Mouse (Mus musculus): ENCODE measurements at regions not wholly inside any gene's neighbourhood (a gene's known extent, or its start where the extent isn't known, plus 50 kb on each side); places are given as distances from the start of the nearest gene placed in this dataset.

DNA sequence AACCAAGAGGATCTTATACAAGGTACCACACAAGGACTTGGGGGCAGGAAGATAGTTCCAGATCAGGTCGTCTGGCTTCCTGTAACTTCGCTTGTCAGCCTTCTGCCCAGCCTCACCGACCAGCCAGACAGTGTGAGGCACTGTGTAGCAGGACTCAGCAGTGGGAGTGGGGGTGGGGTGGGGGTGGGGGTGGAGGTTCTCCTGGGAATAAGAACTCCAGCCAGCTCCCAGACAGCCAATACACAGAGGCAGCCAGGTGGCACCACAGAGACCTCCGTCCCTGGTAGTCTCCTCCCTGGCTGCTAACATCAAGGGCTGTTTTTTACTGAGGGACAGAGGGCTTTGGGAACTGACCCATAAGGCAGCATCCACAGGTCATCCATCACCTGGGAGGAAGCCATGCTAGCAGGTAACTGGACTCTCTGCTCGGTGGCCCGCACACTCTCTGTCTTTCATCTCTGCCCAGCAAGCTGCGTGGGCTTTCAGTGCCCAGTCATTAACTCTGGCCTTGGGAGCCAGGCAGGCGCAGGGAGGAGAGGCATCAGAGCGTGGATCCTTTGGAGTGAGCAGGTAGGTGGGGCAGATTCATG, 60.3 kb upstream of the Wnt4 start:
- ATAC-seq (replicated peaks; ENCODE audit: low FRiP score) = no peak
- H3K9me3 ChIP-seq (ENCODE audit: control insufficient read depth, low read length) = no peaks in the 10 kb centered on the region
- no peak overlapping the region for H3K4me3 ChIP-seq (ENCODE audit: low read depth, low read length)
- H3K4me2 ChIP-seq = no peak overlapping the region
- H3K9ac ChIP-seq (ENCODE audit: low read depth, low read length) = no peak overlapping the region
- no peak for DNase-seq (ENCODE audit: low spot score)
- no peak overlapping the region for H3K27ac ChIP-seq (ENCODE audit: low read depth, low read length)
- WGBS = 58% methylated on average over 9 of the region's 9 CpGs
- no peaks in the 10 kb centered on the region; the same call in 1 of the 2 replicates for H3K4me1 ChIP-seq (replicated peaks; ENCODE audit: control insufficient read depth, insufficient read depth, low read length)
- no peaks in the 10 kb centered on the region for H3K27me3 ChIP-seq (replicated peaks; ENCODE audit: control insufficient read depth, insufficient read depth, low read length)
- H3K36me3 ChIP-seq (ENCODE audit: control insufficient read depth, insufficient read depth, low read length) = no peaks in the 10 kb centered on the region

DNA sequence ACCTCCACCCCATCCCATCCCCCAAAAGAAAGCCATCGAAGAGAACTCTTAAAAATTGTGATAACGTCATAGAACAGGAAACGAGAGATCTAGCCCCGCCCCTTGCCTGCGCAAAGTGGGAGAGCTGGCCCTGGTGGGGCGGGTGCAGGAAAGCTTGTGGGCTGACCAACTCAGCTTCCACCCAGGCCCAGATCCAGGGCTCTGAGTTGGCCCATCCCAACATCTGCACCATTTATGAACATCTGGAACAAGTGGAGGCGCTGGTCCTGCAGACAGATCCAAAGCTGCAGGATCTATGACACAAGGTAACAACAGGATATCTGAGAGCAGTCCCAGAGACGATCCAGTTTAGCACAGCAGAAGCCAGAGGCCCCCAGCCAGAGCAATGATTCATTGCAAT, 62.7 kb upstream of the Wnt4 start:
- Histone ChIP-seq H3K27me3 (replicated peaks; ENCODE audit: control insufficient read depth, insufficient read depth, low read length) (no peaks in the 10 kb centered on the region), H3K9ac (ENCODE audit: low read depth, low read length) (no peak overlapping the region), H3K4me1 (replicated peaks; ENCODE audit: control insufficient read depth, insufficient read depth, low read length) (no peaks in the 10 kb centered on the region; the same call in 1 of the 2 replicates), H3K27ac (ENCODE audit: low read depth, low read length) (no peak overlapping the region), H3K4me2 (no peak overlapping the region), H3K4me3 (ENCODE audit: low read depth, low read length) (no peak overlapping the region), H3K9me3 (ENCODE audit: control insufficient read depth, low read length) (no peaks in the 10 kb centered on the region), H3K36me3 (ENCODE audit: control insufficient read depth, insufficient read depth, low read length) (no peaks in the 10 kb centered on the region)
- WGBS = 54% methylated on average over 8 of the region's 8 CpGs
- DNase-seq (ENCODE audit: low spot score) (no peak), ATAC-seq (replicated peaks; ENCODE audit: low FRiP score) (no peak)

DNA sequence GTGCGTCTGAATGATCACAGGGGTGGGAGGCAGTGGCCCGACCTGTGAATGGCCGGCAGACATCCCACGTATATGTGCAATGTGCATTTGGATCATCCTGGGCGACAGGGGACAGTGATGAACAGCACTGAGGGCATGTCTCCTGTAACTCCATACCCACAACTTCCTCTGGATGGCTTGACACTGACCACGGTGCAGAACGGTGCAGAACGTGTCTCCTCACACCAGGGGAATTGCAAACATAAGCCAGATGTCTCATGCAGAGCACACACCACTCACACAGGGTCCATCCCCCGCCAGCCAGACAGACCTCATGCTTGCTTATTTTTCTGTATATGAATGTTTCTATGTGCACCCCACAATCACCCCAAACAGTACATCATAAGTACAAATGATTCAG, 64.4 kb upstream of the Wnt4 start:
- H3K9ac ChIP-seq (ENCODE audit: low read depth, low read length) = no peak overlapping the region
- no peaks in the 10 kb centered on the region for H3K36me3 ChIP-seq (ENCODE audit: control insufficient read depth, insufficient read depth, low read length)
- H3K4me1 ChIP-seq (replicated peaks; ENCODE audit: control insufficient read depth, insufficient read depth, low read length) = no peaks in the 10 kb centered on the region; the same call in 1 of the 2 replicates
- ATAC-seq (replicated peaks; ENCODE audit: low FRiP score) = no peak
- no peak overlapping the region for H3K4me3 ChIP-seq (ENCODE audit: low read depth, low read length)
- H3K9me3 ChIP-seq (ENCODE audit: control insufficient read depth, low read length) = no peaks in the 10 kb centered on the region
- no peak overlapping the region for H3K4me2 ChIP-seq
- no peak for DNase-seq (ENCODE audit: low spot score)
- 42% methylated on average over 9 of the region's 9 CpGs for WGBS
- H3K27ac ChIP-seq (ENCODE audit: low read depth, low read length) = no peak overlapping the region
- no peaks in the 10 kb centered on the region for H3K27me3 ChIP-seq (replicated peaks; ENCODE audit: control insufficient read depth, insufficient read depth, low read length)

DNA sequence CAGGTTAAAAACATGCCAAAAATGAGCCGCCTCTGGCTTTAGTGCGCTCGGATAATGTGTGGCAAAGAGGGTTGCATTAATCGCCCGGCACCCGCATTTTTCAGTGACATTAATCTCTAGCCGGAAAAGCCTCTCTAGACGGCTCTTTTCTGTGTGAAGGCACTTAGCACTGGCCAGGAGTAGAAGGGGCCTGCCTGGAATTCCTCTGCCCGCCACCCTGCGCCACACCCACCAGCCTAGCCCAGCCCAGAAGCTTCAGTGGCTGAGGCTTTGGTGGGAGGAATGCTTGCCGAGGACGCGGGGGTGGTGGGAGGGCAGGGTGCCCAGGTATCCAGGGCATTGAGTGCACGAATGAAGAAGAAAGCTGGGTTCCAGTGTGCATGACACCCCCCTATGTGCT, 65.2 kb upstream of the Wnt4 start:
- Histone ChIP-seq H3K4me1 (replicated peaks; ENCODE audit: control insufficient read depth, insufficient read depth, low read length) (no peaks in the 10 kb centered on the region; the same call in 1 of the 2 replicates), H3K4me3 (ENCODE audit: low read depth, low read length) (no peak overlapping the region), H3K9me3 (ENCODE audit: control insufficient read depth, low read length) (no peaks in the 10 kb centered on the region), H3K27me3 (replicated peaks; ENCODE audit: control insufficient read depth, insufficient read depth, low read length) (no peaks in the 10 kb centered on the region), H3K36me3 (ENCODE audit: control insufficient read depth, insufficient read depth, low read length) (no peaks in the 10 kb centered on the region), H3K27ac (ENCODE audit: low read depth, low read length) (no peak overlapping the region), H3K4me2 (no peak overlapping the region), H3K9ac (ENCODE audit: low read depth, low read length) (no peak overlapping the region)
- DNase-seq (ENCODE audit: low spot score) (no peak), ATAC-seq (replicated peaks; ENCODE audit: low FRiP score) (no peak)
- WGBS = 52% methylated on average over 14 of the region's 14 CpGs

DNA sequence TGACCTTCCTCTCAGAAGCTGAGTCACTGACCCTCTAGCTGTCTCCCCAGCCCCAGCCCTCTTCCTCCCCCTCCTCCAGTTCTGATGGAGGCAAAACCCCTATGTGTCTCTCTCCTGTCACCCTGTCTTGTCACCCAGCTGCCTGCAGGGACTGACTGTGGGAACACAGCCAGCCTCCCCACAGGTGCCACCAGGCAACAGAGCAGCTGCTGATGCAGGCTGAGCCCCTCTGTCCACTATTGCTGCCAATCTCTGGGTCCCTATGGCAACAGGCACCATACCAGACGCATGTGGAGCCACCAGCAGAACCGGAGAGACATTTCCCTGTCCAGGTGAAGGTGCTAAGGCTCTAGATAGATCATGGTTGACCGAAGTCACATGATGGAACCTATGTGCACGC, 66.0 kb upstream of the Wnt4 start:
- DNase-seq (ENCODE audit: low spot score) (no peak), ATAC-seq (replicated peaks; ENCODE audit: low FRiP score) (no peak)
- Histone ChIP-seq H3K4me1 (replicated peaks; ENCODE audit: control insufficient read depth, insufficient read depth, low read length) (no peaks in the 10 kb centered on the region; the same call in 1 of the 2 replicates), H3K27ac (ENCODE audit: low read depth, low read length) (no peak overlapping the region), H3K27me3 (replicated peaks; ENCODE audit: control insufficient read depth, insufficient read depth, low read length) (no peaks in the 10 kb centered on the region), H3K9me3 (ENCODE audit: control insufficient read depth, low read length) (no peaks in the 10 kb centered on the region), H3K4me3 (ENCODE audit: low read depth, low read length) (no peak overlapping the region), H3K9ac (ENCODE audit: low read depth, low read length) (no peak overlapping the region), H3K36me3 (ENCODE audit: control insufficient read depth, insufficient read depth, low read length) (no peaks in the 10 kb centered on the region), H3K4me2 (no peak overlapping the region)
- WGBS = 75% methylated on average over 4 of the region's 4 CpGs

DNA sequence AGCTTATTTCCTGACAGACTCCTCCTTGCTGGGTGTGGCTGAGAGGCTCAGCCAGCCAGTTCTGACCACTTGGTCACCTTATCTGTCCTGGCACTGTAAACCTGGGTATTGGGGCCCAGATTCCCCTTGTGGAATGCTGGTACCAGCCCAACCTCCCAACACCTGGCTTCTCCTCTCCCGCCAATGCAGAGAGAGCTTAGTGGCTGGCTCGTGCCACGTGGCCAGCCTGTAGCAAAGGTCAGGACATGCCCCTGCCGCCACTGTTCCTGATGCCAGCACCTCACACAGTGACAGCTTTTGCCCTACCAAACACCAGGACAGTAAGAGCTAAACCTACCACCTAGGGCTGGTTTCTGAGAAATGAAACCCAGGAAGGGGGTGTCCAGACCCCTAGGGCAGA, 66.8 kb upstream of the Wnt4 start:
- H3K27me3 ChIP-seq (replicated peaks; ENCODE audit: control insufficient read depth, insufficient read depth, low read length) = no peaks in the 10 kb centered on the region
- H3K9ac ChIP-seq (ENCODE audit: low read depth, low read length) = no peak overlapping the region
- H3K36me3 ChIP-seq (ENCODE audit: control insufficient read depth, insufficient read depth, low read length) = no peaks in the 10 kb centered on the region
- WGBS = 63% methylated on average over 4 of the region's 4 CpGs
- no peak for ATAC-seq (replicated peaks; ENCODE audit: low FRiP score)
- H3K4me1 ChIP-seq (replicated peaks; ENCODE audit: control insufficient read depth, insufficient read depth, low read length) = no peaks in the 10 kb centered on the region; the same call in 1 of the 2 replicates
- H3K4me2 ChIP-seq = no peak overlapping the region
- no peaks in the 10 kb centered on the region for H3K9me3 ChIP-seq (ENCODE audit: control insufficient read depth, low read length)
- no peak overlapping the region for H3K4me3 ChIP-seq (ENCODE audit: low read depth, low read length)
- no peak for DNase-seq (ENCODE audit: low spot score)
- no peak overlapping the region for H3K27ac ChIP-seq (ENCODE audit: low read depth, low read length)

DNA sequence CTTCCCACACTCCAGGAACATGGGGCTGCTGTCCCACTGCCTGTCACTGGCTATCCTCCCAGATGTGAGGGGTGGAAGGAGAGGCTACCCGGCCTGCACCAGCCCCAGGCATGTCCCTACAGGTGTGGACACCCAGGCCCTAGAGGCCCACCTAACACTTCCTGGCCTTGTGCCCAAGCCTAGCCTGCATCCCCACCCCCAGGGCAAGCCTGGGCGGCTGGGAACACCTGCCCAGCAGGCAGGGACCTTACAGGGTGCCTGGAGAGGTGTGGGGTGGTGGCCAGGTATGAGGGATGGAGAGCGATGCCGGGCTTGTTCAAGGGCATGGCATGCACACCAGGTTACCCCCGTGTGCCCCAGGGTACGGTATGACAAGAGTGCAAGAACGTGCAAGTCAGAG, 76.3 kb upstream of the Wnt4 start:
- H3K36me3 ChIP-seq (ENCODE audit: control insufficient read depth, insufficient read depth, low read length) = no peaks in the 10 kb centered on the region
- H3K9ac ChIP-seq (ENCODE audit: low read depth, low read length) = no peak overlapping the region
- ATAC-seq (replicated peaks; ENCODE audit: low FRiP score) (no peak), DNase-seq (ENCODE audit: low spot score) (no peak)
- no peak overlapping the region for H3K4me3 ChIP-seq (ENCODE audit: low read depth, low read length)
- H3K27me3 ChIP-seq (replicated peaks; ENCODE audit: control insufficient read depth, insufficient read depth, low read length) = peaks cover 5% of the 10 kb centered on the region; the same call in 1 of the 2 replicates
- H3K9me3 ChIP-seq (ENCODE audit: control insufficient read depth, low read length) = no peaks in the 10 kb centered on the region
- H3K4me2 ChIP-seq = no peak overlapping the region
- 64% methylated on average over 7 of the region's 7 CpGs for WGBS
- H3K27ac ChIP-seq (ENCODE audit: low read depth, low read length) = no peak overlapping the region
- H3K4me1 ChIP-seq (replicated peaks; ENCODE audit: control insufficient read depth, insufficient read depth, low read length) = no peaks in the 10 kb centered on the region

DNA sequence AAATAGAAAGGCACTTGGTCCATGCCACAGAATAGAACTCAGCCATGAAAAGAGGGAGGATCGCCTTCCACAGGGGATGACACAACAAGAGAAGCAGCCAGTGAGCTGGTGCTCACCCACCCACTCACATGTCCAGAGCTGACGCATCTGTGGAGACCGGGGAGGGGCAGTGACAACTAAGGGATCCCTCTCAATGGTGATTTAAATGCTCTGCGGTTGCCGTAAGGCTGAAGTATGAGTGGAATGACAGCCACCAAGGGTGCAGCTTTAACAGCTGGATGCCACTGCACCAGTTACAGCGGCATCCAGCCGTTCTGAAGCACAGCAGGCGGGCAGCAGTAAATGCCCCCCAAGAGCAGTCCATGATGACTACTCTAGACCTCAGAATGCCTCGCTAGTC, 76.9 kb upstream of the Wnt4 start:
- 65% methylated on average over 9 of the region's 9 CpGs for WGBS
- Histone ChIP-seq H3K27me3 (replicated peaks; ENCODE audit: control insufficient read depth, insufficient read depth, low read length) (peaks cover 5% of the 10 kb centered on the region; the same call in 1 of the 2 replicates), H3K9ac (ENCODE audit: low read depth, low read length) (no peak overlapping the region), H3K27ac (ENCODE audit: low read depth, low read length) (no peak overlapping the region), H3K4me2 (no peak overlapping the region), H3K4me1 (replicated peaks; ENCODE audit: control insufficient read depth, insufficient read depth, low read length) (no peaks in the 10 kb centered on the region), H3K4me3 (ENCODE audit: low read depth, low read length) (no peak overlapping the region), H3K36me3 (ENCODE audit: control insufficient read depth, insufficient read depth, low read length) (no peaks in the 10 kb centered on the region), H3K9me3 (ENCODE audit: control insufficient read depth, low read length) (no peaks in the 10 kb centered on the region)
- ATAC-seq (replicated peaks; ENCODE audit: low FRiP score) (no peak), DNase-seq (ENCODE audit: low spot score) (no peak)

DNA sequence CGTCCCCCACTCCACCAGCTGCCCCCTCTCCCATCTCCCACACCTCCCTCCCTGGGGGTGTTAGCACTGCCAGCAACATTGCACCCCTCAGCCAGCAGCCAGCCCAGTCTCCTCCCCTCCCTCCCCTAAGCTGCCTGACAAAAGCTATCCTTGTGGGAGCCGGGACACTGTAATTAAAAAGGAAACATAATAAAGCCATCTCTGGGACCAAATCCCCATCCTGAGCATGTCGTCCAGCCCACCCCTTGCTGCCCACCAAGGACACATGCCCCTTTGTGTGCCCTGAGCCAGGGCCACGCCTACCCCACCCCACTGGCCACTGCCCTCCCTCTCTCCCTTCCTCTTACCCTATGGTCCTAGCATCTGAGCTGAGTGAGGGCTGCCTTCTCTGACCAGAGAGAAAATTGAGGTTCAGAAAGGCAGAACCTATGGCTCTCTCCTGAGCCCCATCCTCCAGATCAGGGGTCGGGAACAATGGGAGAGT, 80.8 kb upstream of the Wnt4 start:
- no peak for ATAC-seq (replicated peaks; ENCODE audit: low FRiP score)
- H3K27me3 ChIP-seq (replicated peaks; ENCODE audit: control insufficient read depth, insufficient read depth, low read length) = peaks cover 8% of the 10 kb centered on the region; the same call in 1 of the 2 replicates
- 52% methylated on average over 5 of the region's 5 CpGs for WGBS

More for the DNA sequence above, 80.8 kb upstream of the Wnt4 start:
- Histone ChIP-seq H3K4me3 (ENCODE audit: low read depth, low read length) (no peak overlapping the region), H3K4me1 (replicated peaks; ENCODE audit: control insufficient read depth, insufficient read depth, low read length) (no peaks in the 10 kb centered on the region), H3K27ac (ENCODE audit: low read depth, low read length) (no peak overlapping the region), H3K36me3 (ENCODE audit: control insufficient read depth, insufficient read depth, low read length) (no peaks in the 10 kb centered on the region), H3K4me2 (no peak overlapping the region), H3K9me3 (ENCODE audit: control insufficient read depth, low read length) (no peaks in the 10 kb centered on the region), H3K9ac (ENCODE audit: low read depth, low read length) (no peak overlapping the region)
- no peak for DNase-seq (ENCODE audit: low spot score)

All from liver, embryonic 11.5 days (tissue).